Mouse (Mus musculus) ovary, postnatal 36 days (tissue): Measurements from ENCODE around the gene Lancl3.
A peak's percentile ranks its signal among the peaks of the same experiment; 100 is the strongest.
"Not testable (repeated sequence)": the region's sequence is repeated elsewhere in the genome, so short reads cannot be mapped to it uniquely, and the experiment has no call there.

ENCODE experiments used
- DNase-seq: peaks from one replicate; pipeline ENCODE4 v3.0.0; 2022; ENCODE audit warnings: low spot score, mixed read lengths

Lancl3 gene

GRCm38 (mm10) chrX:9259267-9259666 lies 59.6 kb downstream of the Lancl3 start:
- no peak for DNase-seq

GRCm38 (mm10) chrX:9271112-9271511 lies 71.4 kb downstream of the Lancl3 start:
- DNase-seq, result no peak

GRCm38 (mm10) chrX:9271947-9272459 lies 72.3 kb downstream of the Lancl3 start:
- DNase-seq, result no peak

GRCm38 (mm10) chrX:9272460-9273361 lies 73.0 kb downstream of the Lancl3 start, which contains the start of gene Xk:
TSS of gene Xk (plus strand) at chrX:9272756.
- peak; percentile 53 for DNase-seq

GRCm38 (mm10) chrX:9273377-9274002 lies 73.8 kb downstream of the Lancl3 start:
- no peak for DNase-seq

GRCm38 (mm10) chrX:9274321-9274720 lies 74.6 kb downstream of the Lancl3 start:
- DNase-seq, result no peak

GRCm38 (mm10) chrX:9283464-9283863 lies 83.8 kb downstream of the Lancl3 start, which contains the start of gene H2al1m:
TSS of gene H2al1m (plus strand) at chrX:9283764.
- DNase-seq, result not testable (repeated sequence)

- DNase-seq, result not testable (repeated sequence)
Observed at GRCm38 (mm10) chrX:9293140-9293829, 93.6 kb downstream of the Lancl3 start.

- DNase-seq, result no peak
Observed at GRCm38 (mm10) chrX:9298413-9298864, 98.7 kb downstream of the Lancl3 start.

GRCm38 (mm10) chrX:9302791-9303190 lies 103.1 kb downstream of the Lancl3 start:
- DNase-seq, result no peak

GRCm38 (mm10) chrX:9303455-9303854 lies 103.8 kb downstream of the Lancl3 start:
- DNase-seq, result no peak

GRCm38 (mm10) chrX:9316457-9316856 lies 116.8 kb downstream of the Lancl3 start:
- DNase-seq, result not testable (repeated sequence)
